Mouse (Mus musculus) midbrain, embryonic 12.5 days (tissue): ENCODE results near the gene Ndufb4. TPM values are rescaled to one million over a fixed set of nuclear protein-coding genes. Genes with fewer than 3 reads are reported as not detected.
A peak's percentile ranks its signal among the peaks of the same experiment; 100 is the strongest.
"Not testable (repeated sequence)": the region's sequence is repeated elsewhere in the genome, so short reads cannot be mapped to it uniquely, and the experiment has no call there.

Source experiments
- ATAC-seq: fragments of 200-750 bp; cut with Nextera tagmentation; 2 replicates; pipeline ENCODE4 v1.8.0; 2017; ENCODE audit warnings: low read depth, moderate TSS enrichment, moderate library complexity; ENCODE audit not compliant: low FRiP score
- H3K27ac ChIP-seq: fragments of 300-500 bp; sonication (generic); replicated peaks from 2 replicates; pipeline ENCODE4 v1.5.1; 2016; ENCODE audit warnings: mild to moderate bottlenecking
- H3K27me3 ChIP-seq: fragments of 300-500 bp; sonication (generic); 2 replicates; pipeline ENCODE4 v1.6.1; 2016; ENCODE audit warnings: mild to moderate bottlenecking
- H3K36me3 ChIP-seq: fragments of 300-500 bp; sonication (generic); 2 replicates; pipeline ENCODE4 v1.6.1; 2016
- H3K4me1 ChIP-seq: fragments of 300-500 bp; sonication (generic); 2 replicates; pipeline ENCODE4 v1.6.1; 2016
- H3K4me2 ChIP-seq: fragments of 300-500 bp; sonication (generic); replicated peaks from 2 replicates; pipeline ENCODE4 v1.6.1; 2016; ENCODE audit warnings: mild to moderate bottlenecking, moderate library complexity
- H3K4me3 ChIP-seq: fragments of 300-500 bp; sonication (generic); 2 replicates; pipeline ENCODE4 v1.5.1; 2016; ENCODE audit warnings: mild to moderate bottlenecking
- H3K9ac ChIP-seq: fragments of 300-500 bp; sonication (generic); replicated peaks from 2 replicates; pipeline ENCODE4 v1.6.1; 2016; ENCODE audit warnings: mild to moderate bottlenecking, moderate library complexity
- H3K9me3 ChIP-seq: fragments of 300-500 bp; sonication (generic); 2 replicates; pipeline ENCODE4 v1.6.1; 2016; ENCODE audit warnings: mild to moderate bottlenecking
- WGBS: fragments of 180-500 bp; shearing (Covaris S2); methylation state at CpG from one replicate; pipeline ENCODE4 v1.1.7; 2016; 5-methylcytosine and 5-hydroxymethylcytosine counted together
- polyA plus RNA-seq: library from polyadenylated mRNA; unstranded; fragments of >200 nt; fragmentation: Nextera tagmentation; extraction: Ambion mirVana; gene quantifications from 2 replicates; pipeline ENCODE4 v1.2.1, GENCODE M21; 2016

Ndufb4 gene
- polyA plus RNA-seq, 1 experiment from 2014 or later: 65.8 TPM

GRCm38 (mm10) chr16:37647936-37648335 is 6.3 kb downstream of the Ndufb4 start:
- no peak for ATAC-seq
- H3K4me2 ChIP-seq: no peak overlapping the region
- H3K36me3 ChIP-seq: peaks cover 29% of the 10 kb centered on the region
- H3K27me3 ChIP-seq: no peaks in the 10 kb centered on the region
- H3K9me3 ChIP-seq: 0 out of 2 replicates have a peak, but pooled peaks cover 2% of the 10 kb centered on the region
- H3K4me1 ChIP-seq: peaks cover 9% of the 10 kb centered on the region
- no peak overlapping the region for H3K9ac ChIP-seq
- no peak overlapping the region for H3K4me3 ChIP-seq
- WGBS: 93% methylated on average over 8 of the region's 8 CpGs
- no peak overlapping the region for H3K27ac ChIP-seq

- H3K36me3 ChIP-seq: peaks cover 29% of the 10 kb centered on the region
- WGBS: 90% methylated on average over 16 of the region's 16 CpGs
Measured at GRCm38 (mm10) chr16:37647067-37647466, 7.2 kb downstream of the Ndufb4 start.

GRCm38 (mm10) chr16:37645799-37646198 is 8.5 kb downstream of the Ndufb4 start:
- no peak for ATAC-seq
- Histone ChIP-seq H3K9me3 (0 out of 2 replicates have a peak, but pooled peaks cover 2% of the 10 kb centered on the region), H3K36me3 (peaks cover 29% of the 10 kb centered on the region), H3K9ac (no peak overlapping the region), H3K4me3 (no peak overlapping the region), H3K4me2 (no peak overlapping the region), H3K27ac (no peak overlapping the region), H3K27me3 (no peaks in the 10 kb centered on the region), H3K4me1 (no peaks in the 10 kb centered on the region)
- 87% methylated on average over 3 of the region's 3 CpGs for WGBS

More at GRCm38 (mm10) chr16:37647067-37647466, 7.2 kb downstream of the Ndufb4 start:
- no peak overlapping the region for H3K4me2 ChIP-seq
- no peak overlapping the region for H3K9ac ChIP-seq
- H3K27me3 ChIP-seq: no peaks in the 10 kb centered on the region
- no peak for ATAC-seq
- H3K27ac ChIP-seq: no peak overlapping the region
- H3K4me1 ChIP-seq: 0 out of 2 replicates have a peak, but pooled peaks cover under 1% of the 10 kb centered on the region
- no peak overlapping the region for H3K4me3 ChIP-seq
- H3K9me3 ChIP-seq: 0 out of 2 replicates have a peak, but pooled peaks cover 2% of the 10 kb centered on the region

- 89% methylated on average over 8 of the region's 8 CpGs for WGBS
- Histone ChIP-seq H3K27ac (no peak overlapping the region), H3K9me3 (no peaks in the 10 kb centered on the region), H3K36me3 (peaks cover 29% of the 10 kb centered on the region), H3K27me3 (no peaks in the 10 kb centered on the region), H3K4me3 (no peak overlapping the region), H3K4me1 (no peaks in the 10 kb centered on the region), H3K9ac (no peak overlapping the region), H3K4me2 (no peak overlapping the region)
- no peak for ATAC-seq
Measured at GRCm38 (mm10) chr16:37645211-37645610, 9.0 kb downstream of the Ndufb4 start.

- H3K27ac ChIP-seq: no peak overlapping the region
- no peaks in the 10 kb centered on the region for H3K27me3 ChIP-seq
- no peak overlapping the region for H3K9ac ChIP-seq
- WGBS: 90% methylated on average over 5 of the region's 5 CpGs
- no peaks in the 10 kb centered on the region for H3K4me1 ChIP-seq
- ATAC-seq: no peak
- H3K9me3 ChIP-seq: no peaks in the 10 kb centered on the region
- peaks cover 29% of the 10 kb centered on the region for H3K36me3 ChIP-seq
- no peak overlapping the region for H3K4me3 ChIP-seq
- no peak overlapping the region for H3K4me2 ChIP-seq
Measured at GRCm38 (mm10) chr16:37644486-37644885, 9.8 kb downstream of the Ndufb4 start.

- not testable (repeated sequence) for H3K36me3 ChIP-seq, H3K4me3 ChIP-seq, H3K27me3 ChIP-seq, ATAC-seq, H3K4me1 ChIP-seq, H3K9me3 ChIP-seq, H3K27ac ChIP-seq, H3K9ac ChIP-seq, H3K4me2 ChIP-seq
Measured at GRCm38 (mm10) chr16:37640522-37640921, 13.7 kb downstream of the Ndufb4 start.

- no peaks in the 10 kb centered on the region for H3K4me1 ChIP-seq
- ATAC-seq: no peak
Measured at GRCm38 (mm10) chr16:37637802-37638201, 16.5 kb downstream of the Ndufb4 start.

GRCm38 (mm10) chr16:37636107-37636506 is 18.1 kb downstream of the Ndufb4 start:
- Histone ChIP-seq H3K4me3 (no peak overlapping the region), H3K27me3 (no peaks in the 10 kb centered on the region), H3K4me1 (no peaks in the 10 kb centered on the region), H3K27ac (no peak overlapping the region), H3K9ac (no peak overlapping the region), H3K4me2 (no peak overlapping the region), H3K9me3 (no peaks in the 10 kb centered on the region), H3K36me3 (no peaks in the 10 kb centered on the region)
- ATAC-seq: no peak
- 54% methylated on average over 6 of the region's 6 CpGs for WGBS

More at GRCm38 (mm10) chr16:37637802-37638201, 16.5 kb downstream of the Ndufb4 start:
- Histone ChIP-seq H3K36me3 (no peaks in the 10 kb centered on the region), H3K4me2 (no peak overlapping the region), H3K9ac (no peak overlapping the region), H3K27ac (no peak overlapping the region), H3K27me3 (no peaks in the 10 kb centered on the region), H3K9me3 (no peaks in the 10 kb centered on the region), H3K4me3 (no peak overlapping the region)

- 95% methylated on average over 1 of the region's 1 CpGs for WGBS
- no peaks in the 10 kb centered on the region for H3K9me3 ChIP-seq
- no peak overlapping the region for H3K27ac ChIP-seq
- ATAC-seq: no peak
- no peak overlapping the region for H3K4me2 ChIP-seq
- H3K36me3 ChIP-seq: no peaks in the 10 kb centered on the region
- H3K4me3 ChIP-seq: no peak overlapping the region
- H3K9ac ChIP-seq: no peak overlapping the region
- no peaks in the 10 kb centered on the region for H3K4me1 ChIP-seq
- H3K27me3 ChIP-seq: no peaks in the 10 kb centered on the region
Measured at GRCm38 (mm10) chr16:37635095-37635494, 19.2 kb downstream of the Ndufb4 start.

GRCm38 (mm10) chr16:37634578-37634977 is 19.7 kb downstream of the Ndufb4 start:
- no peaks in the 10 kb centered on the region for H3K27me3 ChIP-seq
- WGBS: 76% methylated on average over 9 of the region's 9 CpGs

GRCm38 (mm10) chr16:37629011-37629410 is 25.2 kb downstream of the Ndufb4 start:
- WGBS: 67% methylated on average over 7 of the region's 7 CpGs
- ATAC-seq: no peak
- Histone ChIP-seq H3K4me2 (no peak overlapping the region), H3K27ac (0 out of 2 replicates have a peak overlapping the region, but pooled peaks have one; percentile 10), H3K27me3 (no peaks in the 10 kb centered on the region), H3K4me3 (no peak overlapping the region), H3K4me1 (peaks cover 7% of the 10 kb centered on the region; the same call in 1 of the 2 replicates), H3K9me3 (no peaks in the 10 kb centered on the region), H3K36me3 (no peaks in the 10 kb centered on the region), H3K9ac (no peak overlapping the region)

More at GRCm38 (mm10) chr16:37634578-37634977, 19.7 kb downstream of the Ndufb4 start:
- H3K4me2 ChIP-seq: no peak overlapping the region
- H3K9me3 ChIP-seq: no peaks in the 10 kb centered on the region
- no peaks in the 10 kb centered on the region for H3K4me1 ChIP-seq
- no peak for ATAC-seq
- no peak overlapping the region for H3K27ac ChIP-seq
- H3K36me3 ChIP-seq: no peaks in the 10 kb centered on the region
- H3K4me3 ChIP-seq: no peak overlapping the region
- no peak overlapping the region for H3K9ac ChIP-seq

GRCm38 (mm10) chr16:37628336-37628735 is 25.9 kb downstream of the Ndufb4 start:
- Histone ChIP-seq H3K9ac (no peak overlapping the region), H3K27ac (no peak overlapping the region), H3K4me2 (no peak overlapping the region), H3K4me1 (peaks cover 7% of the 10 kb centered on the region; the same call in 1 of the 2 replicates), H3K27me3 (no peaks in the 10 kb centered on the region), H3K36me3 (no peaks in the 10 kb centered on the region), H3K9me3 (no peaks in the 10 kb centered on the region), H3K4me3 (no peak overlapping the region)
- no peak for ATAC-seq
- 74% methylated on average over 9 of the region's 9 CpGs for WGBS

GRCm38 (mm10) chr16:37626388-37626949 is 27.8 kb downstream of the Ndufb4 start:
- 40% methylated on average over 4 of the region's 4 CpGs for WGBS
- peaks cover 10% of the 10 kb centered on the region; the same call in 1 of the 2 replicates for H3K4me1 ChIP-seq
- H3K9ac ChIP-seq: no peak overlapping the region
- ATAC-seq: no peak
- H3K4me2 ChIP-seq: no peak overlapping the region
- H3K27me3 ChIP-seq: no peaks in the 10 kb centered on the region
- no peak overlapping the region for H3K4me3 ChIP-seq
- H3K9me3 ChIP-seq: no peaks in the 10 kb centered on the region
- no peak overlapping the region for H3K27ac ChIP-seq
- H3K36me3 ChIP-seq: no peaks in the 10 kb centered on the region
